Mouse (Mus musculus) layer of hippocampus, adult 9-10 months (tissue): ENCODE data around the gene Col6a1.

Source experiments
- DNase-seq: peaks from one replicate; pipeline ENCODE4 v3.0.0; 2022; ENCODE audit warnings: low spot score

Gene Col6a1

DNA sequence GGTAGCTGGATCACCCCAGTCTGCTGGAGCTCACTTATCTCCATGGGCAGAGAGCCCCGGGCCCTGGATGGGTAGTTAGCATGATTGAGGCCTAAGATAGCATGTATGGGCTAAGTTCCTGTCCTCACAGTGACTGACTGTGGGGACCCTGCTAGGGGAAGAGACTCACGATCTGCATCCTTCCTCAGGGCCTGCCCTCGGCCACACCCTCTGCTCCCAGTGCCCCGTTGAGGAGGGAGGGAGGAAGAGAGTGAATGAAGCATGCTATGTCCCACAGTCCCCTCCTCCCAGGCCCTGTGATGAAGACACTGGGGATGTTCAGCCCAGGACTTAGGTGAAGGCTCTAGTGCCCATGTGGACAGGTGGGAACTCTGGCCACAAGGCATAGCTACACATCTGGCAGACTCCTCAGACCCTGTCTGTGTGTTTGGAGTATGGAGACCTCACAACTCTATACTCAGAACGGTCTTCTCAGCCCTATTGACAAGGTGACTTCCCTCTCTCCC is 1.7 kb downstream of the Col6a1 start:
- no peak for DNase-seq

DNA sequence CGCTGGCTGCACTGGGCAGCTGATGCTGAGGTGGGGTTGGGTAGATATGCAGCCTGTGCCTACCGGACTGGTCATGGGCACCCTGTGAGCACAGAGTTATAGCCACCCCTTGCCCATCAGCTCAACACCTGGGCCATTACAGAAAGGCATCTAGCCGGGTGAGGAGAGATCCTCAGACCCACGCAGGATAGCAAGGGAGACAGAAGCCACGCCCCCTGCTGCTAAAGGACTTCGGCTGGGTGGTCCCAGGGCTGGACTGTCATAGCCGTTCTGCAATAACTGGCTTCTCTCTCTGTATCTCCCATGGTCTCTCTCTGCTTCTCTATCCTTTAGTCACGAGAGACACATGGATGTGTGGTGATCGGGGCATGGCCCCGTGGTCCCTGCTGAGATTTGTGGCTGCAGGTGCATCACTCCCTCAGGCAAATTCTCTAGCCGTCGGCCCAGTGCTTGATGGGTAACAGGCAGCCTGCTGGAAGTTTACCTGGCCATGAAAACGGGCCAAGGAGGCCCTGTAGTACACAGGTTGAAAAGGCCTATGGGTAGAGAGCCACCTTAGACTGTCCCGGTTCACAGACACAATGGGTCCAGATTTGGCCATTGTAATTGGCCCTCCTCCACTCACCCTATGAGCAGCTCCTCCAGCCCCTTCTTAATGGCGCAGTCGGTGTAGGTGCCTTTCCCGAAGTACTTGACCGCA is 3.1 kb downstream of the Col6a1 start:
- DNase-seq, result no peak

DNA sequence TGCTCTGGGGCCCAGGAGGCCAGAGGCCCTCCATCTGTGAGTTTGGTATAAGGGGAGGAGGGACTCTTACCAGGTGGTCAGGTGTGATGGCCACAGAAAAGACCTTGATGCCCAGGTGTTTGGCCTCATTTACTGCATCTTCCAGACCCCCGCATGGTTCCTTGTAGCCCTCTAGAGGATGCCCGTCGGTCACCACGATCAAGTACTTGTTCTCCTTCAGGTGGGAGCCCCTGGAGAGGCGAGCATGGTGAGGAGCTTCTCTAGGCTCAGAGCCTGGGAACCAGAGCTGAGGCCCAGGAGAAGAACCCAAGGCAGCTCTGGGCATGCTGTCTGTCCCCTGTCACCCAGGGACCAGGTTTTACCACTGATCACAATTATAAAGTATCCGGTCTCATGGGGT is 4.2 kb downstream of the Col6a1 start:
- no peak for DNase-seq

DNA sequence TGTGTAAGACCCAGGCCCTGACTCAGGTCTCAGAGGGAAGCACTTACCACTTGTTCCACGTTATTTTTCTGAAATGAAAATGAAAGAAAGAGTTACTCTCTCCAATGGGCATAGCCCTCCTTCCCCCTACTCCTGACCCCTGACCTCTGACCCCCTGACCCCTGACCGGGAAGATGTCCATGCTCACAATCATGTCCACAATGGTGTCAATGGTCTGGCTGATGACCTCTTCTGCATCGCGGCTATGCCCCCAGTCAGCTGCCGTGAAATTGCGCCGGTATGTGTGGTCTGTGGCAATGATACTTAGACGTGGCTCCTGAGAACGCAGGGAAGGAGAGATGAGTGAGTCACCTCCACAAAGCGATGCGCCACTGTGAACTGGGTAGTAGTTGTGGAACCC is 4.8 kb downstream of the Col6a1 start:
- no peak for DNase-seq

DNA sequence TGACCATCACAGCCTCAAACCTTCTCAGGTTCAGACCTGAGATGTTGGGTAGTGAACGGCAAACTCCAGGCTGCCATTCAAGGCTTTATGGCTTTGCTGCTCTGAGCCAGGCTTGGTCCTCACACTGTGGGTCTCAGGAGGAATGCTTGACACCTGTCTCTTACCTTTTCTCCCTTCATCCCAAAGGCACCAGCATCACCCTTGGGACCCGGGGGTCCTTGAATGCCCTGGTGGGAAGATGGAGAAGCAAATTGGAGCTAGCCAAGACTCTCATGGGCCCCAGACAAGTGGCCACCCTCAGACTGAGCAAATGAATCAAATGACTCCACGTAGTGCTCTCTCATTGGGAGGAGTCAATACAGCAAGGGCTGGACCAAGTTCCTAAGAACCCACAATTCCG is 8.3 kb downstream of the Col6a1 start:
- DNase-seq, result no peak

DNA sequence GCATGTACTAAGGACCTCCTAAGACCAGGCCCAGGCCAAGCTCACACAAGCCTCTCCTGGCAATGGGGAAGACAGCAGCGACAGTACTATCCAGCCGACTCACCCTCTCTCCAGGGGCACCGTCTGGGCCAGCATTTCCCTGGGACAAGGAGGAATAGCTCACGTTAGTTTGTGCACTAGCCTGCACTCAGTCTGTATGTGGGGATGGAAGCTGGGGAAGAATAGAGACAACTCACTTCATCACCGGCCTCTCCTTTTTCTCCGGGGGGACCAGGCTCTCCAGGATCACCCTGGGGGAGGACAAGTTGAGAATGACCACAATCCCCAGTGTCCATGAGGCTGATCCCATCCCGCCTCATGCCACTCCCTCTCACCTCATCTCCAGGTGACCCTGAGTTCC is 8.9 kb downstream of the Col6a1 start:
- DNase-seq, result no peak

DNA sequence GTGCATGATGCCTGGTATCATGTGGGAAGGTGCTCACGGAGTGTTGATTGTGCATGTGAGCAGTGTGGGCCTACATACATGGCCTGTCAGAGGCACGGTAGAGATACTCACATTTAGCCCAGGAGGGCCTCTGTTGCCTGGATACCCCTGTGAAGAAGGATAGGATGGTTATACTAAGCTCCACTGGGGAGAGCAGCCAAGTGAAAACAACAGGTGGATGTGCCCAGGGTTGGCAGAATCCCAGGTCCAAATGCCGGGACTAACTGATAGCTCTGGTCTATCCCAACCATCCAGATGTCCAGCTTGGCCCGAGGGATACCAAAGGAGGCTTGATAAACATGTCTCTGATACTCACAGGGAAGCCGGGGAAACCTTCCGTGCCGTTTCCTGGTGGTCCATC is 11.7 kb downstream of the Col6a1 start:
- no peak for DNase-seq

DNA sequence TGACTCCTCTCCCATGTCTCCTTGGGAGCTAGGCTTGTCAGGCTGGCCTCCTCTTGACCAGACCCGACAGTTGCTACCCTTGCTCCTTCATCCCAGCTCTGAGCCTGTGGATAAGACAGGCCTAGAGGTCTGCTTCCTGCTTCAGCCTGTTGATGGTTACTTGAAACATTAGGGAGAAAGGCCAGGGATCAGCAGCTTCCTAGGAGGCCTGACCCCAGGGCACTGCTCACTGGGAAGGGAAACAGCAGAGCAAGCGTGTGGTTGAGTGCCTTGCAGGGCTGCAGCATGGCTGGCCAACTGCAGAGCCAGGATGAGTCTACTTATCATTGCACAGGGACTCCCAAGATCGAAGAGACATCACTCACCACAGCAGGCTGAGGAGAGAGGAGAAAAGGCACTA is 13.5 kb downstream of the Col6a1 start:
- no peak for DNase-seq

DNA sequence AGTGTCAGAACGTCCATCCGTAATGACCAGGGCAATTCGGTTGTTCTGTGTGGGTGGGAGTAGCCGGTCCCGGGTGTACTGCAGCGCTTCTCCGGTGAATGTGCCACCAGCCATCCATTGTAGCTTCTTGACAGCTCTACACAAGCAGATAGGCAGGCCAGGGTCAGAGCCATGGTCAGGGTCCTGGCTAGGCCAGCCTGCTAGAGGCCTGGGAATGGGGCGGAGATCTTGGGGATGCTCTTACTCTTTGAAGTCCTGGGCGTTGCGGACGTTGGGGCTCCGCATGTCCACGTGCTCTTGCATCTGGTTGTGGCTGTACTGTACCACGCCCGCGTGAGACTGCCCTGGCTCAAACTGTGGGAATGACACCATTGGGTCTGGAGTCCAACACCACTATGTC is 14.6 kb downstream of the Col6a1 start:
- DNase-seq, result no peak

DNA sequence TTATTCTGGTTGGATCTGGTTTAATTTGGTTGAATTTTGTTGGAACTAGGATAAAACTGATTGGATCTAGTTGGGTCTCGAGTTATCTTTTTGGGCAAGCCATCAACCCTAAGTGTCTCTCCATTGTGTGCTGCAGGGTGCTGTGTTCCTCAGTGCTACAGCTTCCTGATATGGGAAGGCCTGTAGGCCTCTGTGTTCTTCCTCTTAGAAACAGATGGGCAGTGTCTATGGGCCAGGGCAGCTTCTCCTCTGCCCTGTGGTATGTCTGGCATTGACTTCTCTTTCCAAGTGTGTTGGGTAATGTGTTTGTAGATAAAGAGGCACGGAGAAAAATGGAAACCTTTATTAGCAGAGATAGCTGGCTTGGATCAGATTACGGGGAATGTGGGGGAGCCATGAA is 17.5 kb downstream of the Col6a1 start:
- no peak for DNase-seq

DNA sequence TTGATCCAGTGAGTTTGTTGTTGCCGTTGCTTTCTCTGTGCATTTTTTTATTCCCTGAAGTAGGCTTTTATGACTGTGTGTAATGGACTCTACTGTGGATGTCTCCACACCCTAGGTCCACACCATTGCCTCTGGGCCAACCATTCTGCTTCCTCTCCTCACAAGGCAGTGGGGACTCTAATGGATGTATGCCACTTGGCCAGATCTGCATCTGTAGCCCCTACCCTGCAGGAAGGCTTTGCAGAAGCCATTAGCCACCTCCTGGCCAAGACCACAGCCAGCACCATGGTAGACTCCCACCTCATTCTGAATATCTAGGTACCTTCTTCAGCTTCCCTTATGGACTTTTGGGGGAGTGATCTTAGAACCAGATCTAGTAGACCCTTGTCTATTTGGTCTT is 18.4 kb downstream of the Col6a1 start:
- DNase-seq, result no peak

DNA sequence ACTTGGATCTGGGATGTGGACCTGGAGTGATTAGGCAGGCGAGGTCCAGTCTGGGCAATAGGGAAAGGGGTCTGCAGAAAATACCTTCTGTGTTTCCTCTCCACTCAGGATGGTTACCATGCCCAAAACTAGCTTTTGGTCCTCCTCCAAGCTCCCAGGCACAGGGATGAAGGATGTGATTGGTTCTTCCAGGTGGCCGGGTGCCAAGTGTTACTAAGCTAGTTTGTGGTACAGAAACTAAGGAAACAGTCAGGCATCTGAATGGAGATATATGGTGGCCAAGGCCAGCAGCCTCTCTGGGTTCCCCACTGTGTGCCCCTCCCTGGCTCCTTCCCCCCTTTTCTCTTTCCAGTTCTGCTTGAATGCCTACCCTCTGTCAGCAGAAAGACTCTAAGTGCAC is 19.0 kb downstream of the Col6a1 start:
- DNase-seq, result no peak

DNA sequence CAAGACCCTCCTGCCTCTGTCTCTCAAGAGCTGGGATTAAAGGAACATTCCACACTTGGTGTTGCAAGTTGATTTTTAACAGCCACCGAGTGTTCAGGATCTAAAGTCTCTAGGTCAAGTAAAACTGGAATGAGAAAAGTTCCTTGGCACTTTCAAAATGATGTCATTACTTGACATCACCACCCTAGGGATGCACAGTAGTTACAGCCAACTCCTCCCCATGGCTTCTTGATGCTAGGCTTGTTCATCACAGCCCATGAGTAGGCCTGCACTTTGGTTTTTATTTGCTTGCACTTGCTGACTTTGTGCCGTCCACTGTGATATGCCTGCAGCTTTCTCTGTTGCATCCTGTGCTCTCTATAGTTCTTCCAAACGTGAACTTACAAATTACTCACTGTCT is 21.6 kb downstream of the Col6a1 start:
- DNase-seq, result no peak

DNA sequence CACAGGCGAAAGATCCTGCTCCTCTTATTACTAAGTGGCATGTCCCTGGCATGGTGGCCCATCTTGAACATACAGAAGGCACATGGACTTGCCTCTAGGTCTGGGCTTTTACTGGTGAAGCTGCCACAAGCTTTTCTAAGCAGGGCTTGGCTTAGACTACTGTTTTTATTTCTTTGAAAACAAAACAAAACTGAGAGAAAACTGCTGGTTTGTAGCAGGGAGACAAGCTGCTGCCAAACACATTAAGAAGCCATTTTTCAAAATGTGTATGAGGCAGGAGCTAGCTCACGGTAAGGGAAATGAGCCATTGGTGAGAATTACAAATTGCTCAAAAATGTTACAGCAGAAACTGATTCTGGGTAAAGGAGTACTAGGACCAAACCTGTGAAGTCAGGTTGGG is 24.5 kb downstream of the Col6a1 start:
- no peak for DNase-seq

DNA sequence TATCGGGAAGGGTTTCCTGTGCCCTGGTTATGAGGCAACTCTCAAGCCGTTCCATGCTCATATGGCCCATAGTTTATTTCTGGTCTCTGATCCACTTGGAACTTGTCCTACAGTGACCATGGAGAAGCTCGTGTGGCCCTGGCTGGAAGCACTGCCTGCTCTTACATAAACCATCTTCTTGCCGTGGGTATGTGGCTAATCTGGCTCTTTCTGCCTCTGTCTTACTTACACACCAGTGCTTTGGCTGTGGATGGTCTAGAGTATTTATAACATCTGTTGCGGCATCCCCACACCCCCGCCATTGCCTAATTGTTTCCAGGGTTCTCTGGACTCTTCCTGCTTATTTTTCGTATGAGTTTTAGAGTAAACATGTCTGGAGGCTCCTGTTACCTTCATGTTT is 26.2 kb downstream of the Col6a1 start:
- DNase-seq, result no peak

DNA sequence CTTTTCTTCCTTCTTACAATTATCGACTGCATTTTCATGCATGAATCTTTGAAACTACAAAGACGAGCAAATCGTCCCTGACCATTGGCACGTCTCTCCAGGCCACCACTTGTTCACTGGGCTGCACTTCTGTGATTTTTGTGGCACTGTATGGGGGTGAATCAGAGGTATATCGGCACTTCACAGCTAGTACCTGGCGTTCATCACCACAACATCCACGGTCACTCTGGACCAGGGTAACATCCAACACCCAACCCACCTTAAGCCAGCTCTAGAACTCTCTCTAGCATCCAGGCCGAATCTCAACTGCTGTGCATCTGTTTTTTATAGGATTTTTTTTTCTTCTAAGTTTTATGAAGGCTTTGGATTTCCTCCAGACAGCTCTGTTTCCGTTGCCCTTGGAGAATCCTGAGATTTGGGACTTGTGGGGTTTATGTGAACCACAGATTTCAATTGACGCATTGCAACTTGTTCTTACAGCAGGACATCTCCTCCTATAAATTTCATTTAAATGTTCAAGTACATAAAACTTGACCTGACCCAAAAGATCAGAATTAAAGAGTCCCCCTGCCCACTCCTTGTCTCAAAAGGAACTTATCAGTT is 30.6 kb downstream of the Col6a1 start:
- no peak for DNase-seq

DNA sequence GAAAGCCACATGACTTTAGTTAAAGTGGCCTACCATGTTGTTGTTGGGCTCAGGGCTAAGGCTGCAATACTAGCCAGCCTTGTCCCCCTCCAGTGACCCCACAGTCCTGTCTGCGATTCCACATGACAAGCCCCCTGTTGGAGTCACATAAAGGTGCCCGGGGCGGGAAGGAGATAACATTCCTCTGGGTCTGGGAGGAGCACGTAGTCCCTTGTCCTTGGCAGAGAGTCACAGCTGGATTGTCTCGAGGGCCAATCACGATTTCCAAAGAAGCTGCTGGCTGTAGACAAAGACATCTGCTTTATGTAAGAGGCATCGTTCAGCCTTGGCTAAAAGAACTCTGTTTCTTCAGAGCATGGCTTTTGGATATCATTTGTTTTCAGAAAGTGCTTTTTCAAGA is 31.2 kb downstream of the Col6a1 start:
- DNase-seq, result no peak

DNA sequence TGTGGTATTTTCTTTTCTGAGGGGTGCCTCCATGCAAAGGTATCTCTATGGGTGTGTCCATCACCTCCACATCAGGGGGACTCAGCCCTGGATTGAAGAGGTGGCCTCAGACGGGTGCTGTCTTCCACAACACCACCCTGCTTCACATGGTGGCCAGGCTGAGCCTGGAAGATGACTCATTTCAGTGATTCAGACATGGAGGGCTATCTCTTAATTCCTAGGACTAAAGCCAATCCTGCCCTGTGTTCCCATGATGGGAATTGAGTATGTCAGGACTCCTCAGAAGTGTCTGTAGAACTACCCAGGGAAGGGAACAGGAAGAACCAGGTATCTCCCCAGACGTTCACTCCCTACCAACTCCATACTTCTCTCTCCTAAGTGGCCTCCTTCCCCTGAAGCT is 32.5 kb downstream of the Col6a1 start:
- no peak for DNase-seq

DNA sequence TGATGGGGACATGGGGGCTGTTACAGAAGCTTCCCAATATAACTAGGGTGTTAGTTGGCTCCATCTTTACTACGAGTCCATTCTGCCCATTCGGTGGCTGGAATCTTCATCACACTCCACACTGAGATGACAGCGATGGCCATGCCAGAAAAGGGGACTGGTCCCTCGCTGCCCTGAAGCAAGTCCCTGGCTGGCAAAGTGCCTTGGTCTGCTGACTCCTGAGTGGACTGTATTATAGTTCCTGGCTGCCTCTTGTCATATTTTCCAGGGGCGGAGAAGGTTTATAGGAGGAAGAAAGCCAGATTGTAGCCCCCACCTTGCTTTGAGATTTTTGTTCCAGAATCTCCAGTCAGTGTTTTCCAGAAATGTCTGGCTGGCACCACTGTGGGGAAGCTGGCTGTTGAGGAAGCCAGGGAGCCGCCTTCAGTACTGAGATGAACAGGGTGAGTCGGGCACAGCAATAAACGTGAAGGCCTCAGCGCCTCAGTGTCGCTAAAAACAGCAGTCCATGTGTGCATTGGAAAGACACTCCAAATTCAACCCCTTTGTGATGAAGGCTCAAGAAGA is 40.4 kb downstream of the Col6a1 start:
- DNase-seq, result no peak

DNA sequence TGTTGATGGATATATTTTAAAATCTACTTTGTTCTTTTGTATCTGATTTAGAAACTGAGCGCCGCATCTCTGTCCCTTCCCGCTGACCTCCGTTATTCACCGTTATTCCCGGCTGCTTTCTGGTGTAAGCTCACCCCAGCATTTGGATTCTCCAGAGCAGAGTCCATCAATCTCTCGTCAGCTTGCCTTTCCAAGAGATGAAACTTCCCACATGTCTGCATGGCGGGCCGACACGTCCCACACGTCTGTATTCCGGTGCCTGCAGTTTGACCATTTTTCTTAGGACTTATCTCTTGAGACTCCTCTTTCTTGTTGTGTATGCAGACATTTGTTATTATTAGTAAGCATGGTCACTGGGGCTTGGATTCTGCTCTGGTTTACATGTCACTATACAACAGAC is 42.0 kb downstream of the Col6a1 start:
- no peak for DNase-seq

DNA sequence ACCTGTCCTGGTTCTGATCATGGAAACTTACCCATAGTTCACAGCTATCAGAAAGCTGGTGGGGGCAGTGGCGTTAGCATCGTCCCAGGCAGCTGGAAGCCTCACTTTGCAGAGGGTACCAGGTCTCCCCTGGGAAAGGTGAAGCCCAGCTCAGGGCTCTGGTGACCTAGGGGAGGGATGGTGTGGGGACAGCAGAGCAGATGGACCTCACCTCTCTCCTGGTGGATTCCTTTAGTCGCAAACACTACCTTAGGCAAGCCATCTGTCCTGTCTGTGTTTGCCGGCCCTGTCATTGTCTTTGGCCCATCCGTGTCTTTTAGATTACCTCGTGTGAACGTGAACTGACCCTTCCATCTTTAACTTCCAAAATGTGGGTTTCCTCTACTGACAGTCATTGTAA is 42.5 kb downstream of the Col6a1 start:
- DNase-seq, result no peak

DNA sequence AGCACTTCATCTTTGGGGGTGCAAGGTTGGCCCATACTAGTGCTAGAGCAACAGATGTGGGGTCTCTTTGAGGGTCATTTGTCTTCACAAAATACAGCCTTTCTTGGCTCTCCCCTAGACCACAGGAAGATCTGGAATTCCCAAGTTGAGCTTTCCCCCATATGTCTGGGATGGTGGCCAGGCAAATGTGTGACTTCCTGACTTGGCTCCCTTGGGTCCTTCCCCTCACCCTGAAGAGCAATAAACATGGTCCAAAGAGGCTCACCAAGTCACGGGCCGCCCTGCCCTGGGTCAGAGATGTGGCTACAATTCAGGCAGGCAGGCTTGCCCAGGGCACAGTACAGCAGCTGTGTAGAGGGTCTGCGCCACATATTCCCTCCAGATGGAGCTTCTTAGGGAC is 44.1 kb downstream of the Col6a1 start:
- DNase-seq, result no peak

DNA sequence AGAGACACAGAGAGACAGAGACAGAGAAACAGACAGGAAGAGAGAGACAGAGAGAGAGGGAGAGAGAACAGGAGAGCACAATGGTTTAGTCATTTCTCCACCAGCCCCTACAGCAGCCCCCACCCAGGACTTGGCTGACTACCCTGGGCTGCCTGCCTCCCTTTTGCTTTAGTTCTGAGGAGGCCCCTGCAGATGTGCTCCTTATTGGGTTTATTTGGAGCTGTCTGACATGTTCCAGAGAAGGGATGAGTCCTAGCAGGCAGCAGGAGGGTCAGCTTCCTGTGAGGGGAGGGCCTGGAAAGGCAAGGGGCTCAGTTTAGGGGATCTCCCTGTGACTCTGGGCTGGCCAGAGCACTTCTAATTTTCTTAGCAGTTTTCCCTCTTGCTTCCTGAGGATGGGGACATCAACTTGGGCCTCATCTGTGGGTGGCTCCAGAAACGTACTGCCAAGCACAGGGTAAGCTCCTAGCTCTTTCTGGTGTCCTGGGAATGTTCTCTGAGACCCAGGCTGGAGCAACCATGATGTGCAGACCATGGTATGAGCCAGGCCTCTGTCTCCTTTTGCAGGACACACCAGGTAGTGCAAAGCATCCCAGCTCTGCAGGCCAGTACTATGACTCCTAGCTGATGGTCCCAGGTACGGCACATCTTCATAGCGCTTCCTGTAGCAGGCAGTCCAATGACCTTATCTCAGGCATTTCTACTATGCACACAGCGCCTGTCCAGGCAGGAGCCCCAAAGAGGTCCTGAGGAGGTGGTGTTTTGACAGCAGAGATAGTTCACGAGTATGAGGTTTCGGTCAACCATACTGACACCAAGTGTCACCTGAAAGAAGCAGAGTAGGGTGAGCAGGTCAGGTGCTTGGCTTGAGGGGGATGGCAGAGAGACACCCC is 45.0 kb downstream of the Col6a1 start:
- no peak for DNase-seq
